Mouse (Mus musculus) forebrain, embryonic 13.5 days (tissue): ENCODE measurements at regions not wholly inside any gene's neighbourhood (a gene's known extent, or its start where the extent isn't known, plus 50 kb on each side); places are given as distances from the start of the nearest gene placed in this dataset.

Source experiments
- ATAC-seq: fragments of 200-750 bp; cut with Nextera tagmentation; 2 replicates; pipeline ENCODE4 v1.8.0; 2017
- H3K27ac ChIP-seq: fragments of 300-500 bp; sonication (generic); 2 replicates; pipeline ENCODE4 v1.5.1; 2015; ENCODE audit warnings: inconsistent platforms, mild to moderate bottlenecking, moderate library complexity
- H3K27me3 ChIP-seq: fragments of 300-500 bp; sonication (generic); 2 replicates; pipeline ENCODE4 v1.6.1; 2015; ENCODE audit warnings: mild to moderate bottlenecking, inconsistent platforms
- H3K36me3 ChIP-seq: fragments of 300-500 bp; sonication (generic); 2 replicates; pipeline ENCODE4 v1.6.1; 2015; ENCODE audit warnings: mild to moderate bottlenecking, inconsistent platforms; ENCODE audit not compliant: poor library complexity, severe bottlenecking
- H3K4me1 ChIP-seq: fragments of 300-500 bp; sonication (generic); 2 replicates; pipeline ENCODE4 v1.6.1; 2015; ENCODE audit warnings: inconsistent platforms
- H3K4me2 ChIP-seq: fragments of 300-500 bp; sonication (generic); 2 replicates; pipeline ENCODE4 v1.6.1; 2015; ENCODE audit warnings: inconsistent platforms, mild to moderate bottlenecking, moderate library complexity
- H3K4me3 ChIP-seq: fragments of 300-500 bp; sonication (generic); 2 replicates; pipeline ENCODE4 v1.5.1; 2015; ENCODE audit warnings: mild to moderate bottlenecking, inconsistent platforms
- H3K9ac ChIP-seq: fragments of 300-500 bp; sonication (generic); 2 replicates; pipeline ENCODE4 v1.6.1; 2015; ENCODE audit warnings: mild to moderate bottlenecking, inconsistent platforms
- H3K9me3 ChIP-seq: fragments of 300-500 bp; sonication (generic); replicated peaks from 2 replicates; pipeline ENCODE4 v1.6.1; 2016; ENCODE audit warnings: inconsistent platforms
- WGBS: fragments of 180-500 bp; shearing (Covaris S2); methylation state at CpG from one replicate; pipeline ENCODE4 v1.1.7; 2015; 5-methylcytosine and 5-hydroxymethylcytosine counted together

- H3K36me3 ChIP-seq: no peaks in the 10 kb centered on the region
- ATAC-seq: no peak
- no peaks in the 10 kb centered on the region for H3K4me1 ChIP-seq
- 81% methylated on average over 5 of the region's 5 CpGs for WGBS
- H3K9me3 ChIP-seq: no peaks in the 10 kb centered on the region
- no peaks in the 10 kb centered on the region for H3K27me3 ChIP-seq
- H3K4me2 ChIP-seq: no peak overlapping the region
- H3K9ac ChIP-seq: no peak overlapping the region
- no peak overlapping the region for H3K27ac ChIP-seq
- H3K4me3 ChIP-seq: no peak overlapping the region
Measured at GRCm38 (mm10) chr2:159853891-159854665, 479.9 kb downstream of the Gm826 start.

GRCm38 (mm10) chr2:159852959-159853358, 481.0 kb downstream of the Gm826 start:
- Histone ChIP-seq H3K27me3 (no peaks in the 10 kb centered on the region), H3K9ac (no peak overlapping the region), H3K4me2 (no peak overlapping the region), H3K36me3 (no peaks in the 10 kb centered on the region), H3K4me1 (no peaks in the 10 kb centered on the region), H3K9me3 (no peaks in the 10 kb centered on the region), H3K4me3 (no peak overlapping the region), H3K27ac (no peak overlapping the region)
- no peak for ATAC-seq
- WGBS: 89% methylated on average over 4 of the region's 4 CpGs

GRCm38 (mm10) chr2:159832488-159833113, 501.4 kb downstream of the Gm826 start:
- no peaks in the 10 kb centered on the region for H3K36me3 ChIP-seq
- H3K4me3 ChIP-seq: no peak overlapping the region
- H3K27me3 ChIP-seq: no peaks in the 10 kb centered on the region
- no peak overlapping the region for H3K27ac ChIP-seq
- no peaks in the 10 kb centered on the region for H3K9me3 ChIP-seq
- no peak for ATAC-seq
- 76% methylated on average over 7 of the region's 7 CpGs for WGBS
- H3K4me1 ChIP-seq: peaks cover 5% of the 10 kb centered on the region
- no peak overlapping the region for H3K4me2 ChIP-seq
- H3K9ac ChIP-seq: no peak overlapping the region

- Histone ChIP-seq H3K4me2 (no peak overlapping the region), H3K9ac (no peak overlapping the region), H3K4me3 (no peak overlapping the region), H3K9me3 (no peaks in the 10 kb centered on the region), H3K27me3 (no peaks in the 10 kb centered on the region), H3K4me1 (no peaks in the 10 kb centered on the region), H3K27ac (no peak overlapping the region), H3K36me3 (no peaks in the 10 kb centered on the region)
- 91% methylated on average over 2 of the region's 2 CpGs for WGBS
- no peak for ATAC-seq
Measured at GRCm38 (mm10) chr2:159826417-159826816, 507.5 kb downstream of the Gm826 start.

- Histone ChIP-seq H3K4me2 (no peak overlapping the region), H3K4me3 (no peak overlapping the region), H3K27ac (no peak overlapping the region), H3K9ac (no peak overlapping the region), H3K9me3 (no peaks in the 10 kb centered on the region), H3K36me3 (no peaks in the 10 kb centered on the region), H3K27me3 (no peaks in the 10 kb centered on the region), H3K4me1 (no peaks in the 10 kb centered on the region)
- WGBS: 89% methylated on average over 2 of the region's 2 CpGs
- no peak for ATAC-seq
Measured at GRCm38 (mm10) chr2:159818556-159818955, 515.4 kb downstream of the Gm826 start.

- no peak overlapping the region for H3K4me3 ChIP-seq
- no peak for ATAC-seq
- no peaks in the 10 kb centered on the region for H3K9me3 ChIP-seq
- H3K4me1 ChIP-seq: no peaks in the 10 kb centered on the region
- H3K9ac ChIP-seq: no peak overlapping the region
- H3K4me2 ChIP-seq: no peak overlapping the region
- 88% methylated on average over 8 of the region's 8 CpGs for WGBS
- H3K27ac ChIP-seq: no peak overlapping the region
- H3K27me3 ChIP-seq: no peaks in the 10 kb centered on the region
- H3K36me3 ChIP-seq: no peaks in the 10 kb centered on the region
Measured at GRCm38 (mm10) chr2:159816344-159816743, 517.6 kb downstream of the Gm826 start.
